Mouse (Mus musculus): ENCODE measurements around the gene Ezh2.

GRCm38 (mm10) chr6:47527129-47527528, 68.0 kb downstream of the Ezh2 start:
- no peak for TF ChIP-seq GATA1 (IDR thresholded peaks at IDR 0.05; ENCODE audit: low read length)
- no peak for TF ChIP-seq TAL1 (IDR thresholded peaks at IDR 0.05; ENCODE audit: low read length)
